Mouse (Mus musculus): ENCODE measurements at regions not wholly inside any gene's neighbourhood (a gene's known extent, or its start where the extent isn't known, plus 50 kb on each side); places are given as distances from the start of the nearest gene placed in this dataset.
"Not testable (repeated sequence)": the region's sequence is repeated elsewhere in the genome, so short reads cannot be mapped to it uniquely, and the experiment has no call there.

GRCm38 (mm10) chr12:65382796-65383195, 157.5 kb downstream of the Wdr20rt start:
- not testable (repeated sequence) for H3K27ac ChIP-seq; ATAC-seq (ENCODE audit: insufficient number of reproducible peaks, insufficient read depth, low FRiP score, low TSS enrichment, low read depth); H3K4me3 ChIP-seq; H3K4me2 ChIP-seq; H3K9ac ChIP-seq; H3K9me3 ChIP-seq; H3K36me3 ChIP-seq; H3K27me3 ChIP-seq; H3K4me1 ChIP-seq
- 95% methylated on average over 11 of the region's 11 CpGs for WGBS

DNA sequence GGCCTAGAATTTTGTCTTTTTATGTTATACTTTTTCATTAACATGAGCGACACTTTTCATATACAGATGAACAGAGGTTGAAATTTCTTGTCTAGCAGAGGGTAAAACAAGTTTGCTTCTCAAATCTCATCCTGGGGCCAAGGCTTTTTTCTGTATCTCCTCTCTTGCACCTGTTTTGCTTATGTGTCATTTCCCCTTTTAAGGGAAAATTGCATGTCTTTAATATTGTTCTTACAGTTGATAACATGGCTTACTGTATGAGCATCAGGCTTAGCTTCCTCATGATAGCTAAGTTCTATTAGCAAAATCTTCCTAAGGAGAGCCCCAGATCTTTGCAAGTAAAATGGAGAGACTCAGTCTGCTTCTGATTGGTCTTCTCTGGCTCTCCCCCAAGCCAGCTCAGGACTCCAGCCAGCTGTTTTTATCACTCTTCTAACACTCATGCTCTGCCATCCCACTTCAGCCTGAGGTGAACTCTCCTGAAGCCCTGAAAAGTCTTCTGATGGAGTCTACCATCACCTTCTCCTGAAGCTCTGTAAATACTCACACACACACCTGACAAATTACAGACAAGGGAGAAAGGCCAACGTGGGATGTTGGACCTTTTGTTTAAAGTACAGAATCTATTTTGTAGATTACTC, 160.8 kb downstream of the Wdr20rt start:
- no peak overlapping the region for H3K27ac ChIP-seq
- no peak for ATAC-seq (ENCODE audit: insufficient number of reproducible peaks, insufficient read depth, low FRiP score, low TSS enrichment, low read depth)
- WGBS, result 78% methylated on average over 2 of the region's 2 CpGs

DNA sequence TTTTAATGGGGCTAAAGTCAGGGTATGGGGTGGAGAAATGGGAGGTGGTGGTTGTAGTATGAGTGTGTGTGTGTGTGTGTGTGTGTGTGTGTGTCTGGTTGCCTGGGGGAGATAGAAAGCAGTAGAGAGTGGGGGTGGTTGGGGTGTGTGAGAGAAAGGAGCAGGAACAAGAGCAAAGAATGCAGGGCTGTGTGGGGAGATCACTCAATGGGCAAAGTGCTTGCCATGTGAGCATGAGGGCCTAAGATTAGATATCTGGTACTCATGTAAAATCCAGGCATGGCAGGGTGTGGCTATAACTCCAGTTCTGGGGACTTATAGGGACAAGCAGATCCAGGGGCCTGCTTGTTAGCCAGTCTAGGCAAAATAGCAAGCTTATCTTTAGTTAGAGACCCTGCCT, 161.7 kb downstream of the Wdr20rt start:
- H3K27me3 ChIP-seq, result no peaks in the 10 kb centered on the region
- H3K4me2 ChIP-seq, result no peak overlapping the region
- H3K9ac ChIP-seq, result no peak overlapping the region
- peaks cover 4% of the 10 kb centered on the region; the same call in 1 of the 2 replicates for H3K4me1 ChIP-seq
- no peak overlapping the region for H3K4me3 ChIP-seq
- H3K36me3 ChIP-seq, result no peaks in the 10 kb centered on the region
- ATAC-seq (ENCODE audit: insufficient number of reproducible peaks, insufficient read depth, low FRiP score, low TSS enrichment, low read depth), result no peak
- no peaks in the 10 kb centered on the region for H3K9me3 ChIP-seq
- H3K27ac ChIP-seq, result no peak overlapping the region

More for the DNA sequence above, 160.8 kb downstream of the Wdr20rt start:
- Histone ChIP-seq H3K4me3 (no peak overlapping the region), H3K9me3 (no peaks in the 10 kb centered on the region), H3K36me3 (no peaks in the 10 kb centered on the region), H3K9ac (no peak overlapping the region), H3K27me3 (no peaks in the 10 kb centered on the region), H3K4me1 (peaks cover 5% of the 10 kb centered on the region; the same call in 1 of the 2 replicates), H3K4me2 (no peak overlapping the region)

DNA sequence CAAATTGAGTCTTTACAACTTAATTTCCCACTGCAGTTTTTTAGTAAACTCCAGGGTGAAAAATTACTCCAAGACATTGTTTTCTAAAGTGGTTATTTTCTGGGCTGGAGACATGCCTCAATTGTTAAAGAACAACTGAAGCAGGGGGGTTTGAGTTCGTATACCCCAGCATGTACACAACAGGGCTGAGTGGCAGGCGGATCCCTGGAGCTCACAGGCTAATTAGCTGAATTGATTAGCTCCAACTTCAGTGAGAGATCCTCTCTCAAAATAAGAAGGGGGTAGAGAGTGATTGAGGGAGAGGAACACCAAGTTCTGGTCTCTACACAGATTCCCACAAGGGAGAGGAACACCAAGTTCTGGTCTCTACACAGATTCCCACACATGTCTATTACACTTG, 164.2 kb downstream of the Wdr20rt start:
- no peaks in the 10 kb centered on the region for H3K9me3 ChIP-seq
- no peak for ATAC-seq (ENCODE audit: insufficient number of reproducible peaks, insufficient read depth, low FRiP score, low TSS enrichment, low read depth)
- no peaks in the 10 kb centered on the region for H3K27me3 ChIP-seq
- no peak overlapping the region for H3K4me3 ChIP-seq
- H3K9ac ChIP-seq, result no peak overlapping the region
- peaks cover 4% of the 10 kb centered on the region; the same call in 1 of the 2 replicates for H3K4me1 ChIP-seq
- H3K36me3 ChIP-seq, result no peaks in the 10 kb centered on the region
- H3K27ac ChIP-seq, result no peak overlapping the region
- WGBS, result 48% methylated on average over 2 of the region's 2 CpGs
- H3K4me2 ChIP-seq, result no peak overlapping the region

DNA sequence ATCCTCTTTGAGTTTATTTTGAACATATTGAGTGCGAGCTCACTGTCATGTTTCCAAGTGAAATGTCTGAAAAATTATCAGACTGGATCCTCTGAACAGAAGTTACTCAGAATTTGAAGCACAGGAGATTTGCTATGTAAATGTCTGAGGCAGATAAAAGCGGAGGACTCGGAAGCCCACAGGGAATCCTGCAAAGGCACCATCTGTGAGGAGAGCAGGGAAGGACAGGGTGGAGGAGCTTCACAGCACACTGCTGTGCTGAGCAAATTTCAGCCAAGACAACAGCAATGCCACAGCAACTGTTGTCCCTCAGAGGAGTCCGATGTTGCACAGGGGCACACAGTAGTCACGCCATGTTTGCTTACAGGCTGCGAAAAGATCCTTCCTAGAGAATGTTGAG, 165.0 kb downstream of the Wdr20rt start:
- H3K9me3 ChIP-seq, result no peaks in the 10 kb centered on the region
- no peaks in the 10 kb centered on the region for H3K36me3 ChIP-seq
- no peak for ATAC-seq (ENCODE audit: insufficient number of reproducible peaks, insufficient read depth, low FRiP score, low TSS enrichment, low read depth)
- no peaks in the 10 kb centered on the region for H3K27me3 ChIP-seq
- H3K4me2 ChIP-seq, result no peak overlapping the region
- 95% methylated on average over 6 of the region's 6 CpGs for WGBS
- H3K4me3 ChIP-seq, result no peak overlapping the region
- H3K9ac ChIP-seq, result no peak overlapping the region
- no peak overlapping the region for H3K27ac ChIP-seq
- H3K4me1 ChIP-seq, result peaks cover 4% of the 10 kb centered on the region; the same call in 1 of the 2 replicates

GRCm38 (mm10) chr12:65401728-65402419, 176.6 kb downstream of the Wdr20rt start:
- Histone ChIP-seq H3K4me1 (no peaks in the 10 kb centered on the region), H3K27me3 (no peaks in the 10 kb centered on the region), H3K9me3 (no peaks in the 10 kb centered on the region), H3K36me3 (no peaks in the 10 kb centered on the region), H3K27ac (no peak overlapping the region), H3K9ac (no peak overlapping the region), H3K4me2 (no peak overlapping the region), H3K4me3 (no peak overlapping the region)
- ATAC-seq (ENCODE audit: insufficient number of reproducible peaks, insufficient read depth, low FRiP score, low TSS enrichment, low read depth), result no peak
- WGBS, result 40% methylated on average over 8 of the region's 8 CpGs

DNA sequence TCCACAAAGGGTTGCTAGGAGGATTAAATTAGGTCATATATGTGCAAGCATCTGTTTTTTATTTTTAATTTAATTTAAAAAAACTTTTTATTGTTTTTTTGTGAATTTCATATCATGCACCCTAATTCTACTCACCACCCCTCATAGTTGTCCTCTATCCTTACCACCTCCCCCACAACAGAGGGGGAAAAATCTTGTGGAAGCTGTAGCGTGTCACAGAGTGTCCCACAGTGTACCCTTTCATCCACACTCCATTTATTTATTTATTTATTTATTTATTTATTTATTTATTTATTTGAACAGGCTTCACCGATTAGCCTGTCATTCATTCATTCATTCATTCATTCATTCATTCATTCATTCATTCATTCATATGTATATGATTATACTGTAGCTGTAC, 177.8 kb downstream of the Wdr20rt start:
- H3K9me3 ChIP-seq, result no peaks in the 10 kb centered on the region
- H3K27me3 ChIP-seq, result no peaks in the 10 kb centered on the region
- H3K4me3 ChIP-seq, result no peak overlapping the region
- ATAC-seq (ENCODE audit: insufficient number of reproducible peaks, insufficient read depth, low FRiP score, low TSS enrichment, low read depth), result no peak
- 94% methylated on average over 2 of the region's 2 CpGs for WGBS
- H3K27ac ChIP-seq, result no peak overlapping the region
- no peak overlapping the region for H3K9ac ChIP-seq
- no peaks in the 10 kb centered on the region for H3K4me1 ChIP-seq
- H3K4me2 ChIP-seq, result no peak overlapping the region
- no peaks in the 10 kb centered on the region for H3K36me3 ChIP-seq

- no peaks in the 10 kb centered on the region for H3K9me3 ChIP-seq
- no peak overlapping the region for H3K4me3 ChIP-seq
- no peak overlapping the region for H3K27ac ChIP-seq
- no peaks in the 10 kb centered on the region for H3K27me3 ChIP-seq
- ATAC-seq (ENCODE audit: insufficient number of reproducible peaks, insufficient read depth, low FRiP score, low TSS enrichment, low read depth), result no peak
- H3K4me1 ChIP-seq, result no peaks in the 10 kb centered on the region
- H3K36me3 ChIP-seq, result no peaks in the 10 kb centered on the region
- no peak overlapping the region for H3K9ac ChIP-seq
- no peak overlapping the region for H3K4me2 ChIP-seq
- 79% methylated on average over 9 of the region's 9 CpGs for WGBS
Measured at GRCm38 (mm10) chr12:65413034-65413700, 187.8 kb downstream of the Wdr20rt start.

DNA sequence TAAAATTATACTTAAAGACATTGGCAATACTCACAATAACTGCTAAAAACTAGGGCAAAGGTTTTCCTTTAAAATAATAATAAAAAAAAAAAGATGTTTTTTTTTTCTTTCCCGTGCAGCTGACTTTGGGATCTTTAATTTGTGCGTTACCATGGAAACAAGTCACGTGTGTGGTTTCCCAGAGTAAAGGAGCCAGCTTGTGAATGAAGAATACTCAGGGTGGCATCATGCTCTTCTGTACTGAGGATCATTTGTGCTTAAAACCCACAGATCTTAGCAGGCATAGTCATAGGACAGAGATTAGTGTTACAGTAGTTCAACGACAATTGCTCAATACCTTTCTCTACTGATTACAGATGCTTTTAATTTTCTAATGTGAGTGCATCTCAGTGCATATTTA, 189.1 kb downstream of the Wdr20rt start:
- Histone ChIP-seq H3K27ac (no peak overlapping the region), H3K4me1 (no peaks in the 10 kb centered on the region), H3K27me3 (no peaks in the 10 kb centered on the region), H3K9me3 (no peaks in the 10 kb centered on the region), H3K4me3 (no peak overlapping the region), H3K4me2 (no peak overlapping the region), H3K9ac (no peak overlapping the region), H3K36me3 (no peaks in the 10 kb centered on the region)
- 41% methylated on average over 4 of the region's 4 CpGs for WGBS
- ATAC-seq (ENCODE audit: insufficient number of reproducible peaks, insufficient read depth, low FRiP score, low TSS enrichment, low read depth), result no peak

- no peak overlapping the region for H3K9ac ChIP-seq
- WGBS, result 84% methylated on average over 5 of the region's 5 CpGs
- ATAC-seq (ENCODE audit: insufficient number of reproducible peaks, insufficient read depth, low FRiP score, low TSS enrichment, low read depth), result no peak
Measured at GRCm38 (mm10) chr12:65416909-65417308, 191.6 kb downstream of the Wdr20rt start.

GRCm38 (mm10) chr12:65420127-65420526, 194.8 kb downstream of the Wdr20rt start:
- no peak for ATAC-seq (ENCODE audit: insufficient number of reproducible peaks, insufficient read depth, low FRiP score, low TSS enrichment, low read depth)
- Histone ChIP-seq H3K4me1 (no peaks in the 10 kb centered on the region), H3K27ac (no peak overlapping the region), H3K4me2 (no peak overlapping the region), H3K27me3 (no peaks in the 10 kb centered on the region), H3K9me3 (no peaks in the 10 kb centered on the region), H3K4me3 (no peak overlapping the region), H3K36me3 (no peaks in the 10 kb centered on the region), H3K9ac (no peak overlapping the region)
- WGBS, result 70% methylated on average over 7 of the region's 7 CpGs

More at GRCm38 (mm10) chr12:65416909-65417308, 191.6 kb downstream of the Wdr20rt start:
- H3K9me3 ChIP-seq, result no peaks in the 10 kb centered on the region
- H3K4me2 ChIP-seq, result no peak overlapping the region
- no peaks in the 10 kb centered on the region for H3K27me3 ChIP-seq
- no peaks in the 10 kb centered on the region for H3K36me3 ChIP-seq
- H3K27ac ChIP-seq, result no peak overlapping the region
- no peaks in the 10 kb centered on the region for H3K4me1 ChIP-seq
- H3K4me3 ChIP-seq, result no peak overlapping the region

- Histone ChIP-seq H3K36me3 (no peaks in the 10 kb centered on the region), H3K27me3 (no peaks in the 10 kb centered on the region), H3K4me2 (no peak overlapping the region), H3K4me1 (0 out of 2 replicates have a peak, but pooled peaks cover 3% of the 10 kb centered on the region), H3K9me3 (no peaks in the 10 kb centered on the region), H3K27ac (no peak overlapping the region), H3K4me3 (no peak overlapping the region), H3K9ac (no peak overlapping the region)
- 95% methylated on average over 2 of the region's 2 CpGs for WGBS
- no peak for ATAC-seq (ENCODE audit: insufficient number of reproducible peaks, insufficient read depth, low FRiP score, low TSS enrichment, low read depth)
Measured at GRCm38 (mm10) chr12:65424506-65424905, 199.2 kb downstream of the Wdr20rt start.
